Mouse (Mus musculus) left cerebral cortex, postnatal 10 days (tissue): Measurements from ENCODE around the gene Pde9a. TPM values are rescaled to one million over a fixed set of nuclear protein-coding genes. Genes with fewer than 3 reads are reported as not detected.
"Not testable (repeated sequence)": the region's sequence is repeated elsewhere in the genome, so short reads cannot be mapped to it uniquely, and the experiment has no call there.

Experiments
- DNase-seq, 2 experiments: peaks; one replicate each; pipeline ENCODE4 v3.0.0; 2021 to 2022; ENCODE audit warnings: low spot score in 2 of 2, mixed read lengths in 1 of 2; ENCODE audit errors: extremely low spot score in 1 of 2
- intact Hi-C: fragments of 180-260 bp; cut with DNase I; formaldehyde crosslinking; loops from one replicate; pipeline ENCODE4 v1.15.1; 2025
- total RNA-seq, 2 experiments: library from RNA; stranded (reverse); gene quantifications; 2 replicates each; pipeline ENCODE4 v1.2.3; 2021

Pde9a gene
- total RNA-seq: 10 to 100 TPM; 32.8 to 41.4 TPM

DNA sequence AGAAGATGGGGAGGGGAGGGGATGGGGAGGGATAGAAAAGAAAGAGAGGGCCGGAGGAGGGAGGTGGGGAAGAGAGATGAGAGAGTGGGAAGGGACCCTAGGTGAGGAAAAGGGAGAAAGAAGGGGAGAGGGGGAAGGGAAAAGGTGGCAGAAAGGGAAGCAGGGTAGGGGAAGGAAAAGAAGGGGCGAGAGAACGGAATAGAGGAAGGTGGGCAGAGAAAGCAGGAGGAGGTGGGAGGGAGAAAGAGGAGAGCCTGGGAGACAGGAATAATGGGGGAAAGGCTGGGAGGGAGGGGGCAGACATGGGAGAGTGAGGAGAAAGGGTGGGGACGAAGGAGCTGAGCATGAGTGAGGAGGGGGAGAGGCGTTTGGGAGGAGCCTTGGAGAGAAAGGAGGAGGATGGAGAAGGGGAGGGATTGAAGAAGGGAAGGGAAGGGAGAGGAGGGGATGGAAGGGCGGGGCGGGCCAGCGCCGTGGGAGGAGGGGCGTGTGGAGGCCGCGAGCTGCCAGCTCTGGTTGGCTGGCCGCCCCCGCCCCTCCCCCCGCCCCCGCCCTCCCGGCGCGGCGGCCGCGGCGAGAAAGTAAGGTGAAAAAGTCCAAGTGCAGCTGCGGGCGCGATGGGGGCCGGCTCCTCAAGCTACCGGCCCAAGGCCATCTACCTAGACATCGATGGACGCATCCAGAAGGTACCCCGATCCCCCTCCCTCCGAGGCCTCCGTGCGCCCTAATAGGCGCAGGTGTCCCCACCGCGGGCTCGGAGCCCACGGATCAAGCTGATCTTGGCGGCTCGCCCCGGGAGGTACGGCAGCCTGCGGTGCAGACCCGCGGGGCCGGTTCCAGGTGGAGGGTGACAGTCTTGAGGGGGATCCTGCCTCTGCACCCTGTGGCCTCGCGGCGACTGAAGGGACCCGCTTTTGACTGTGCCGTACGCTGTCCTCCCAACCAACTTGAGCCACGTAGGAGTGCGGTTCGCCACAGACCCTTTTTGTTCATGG lies at the start of gene Pde9a:
TSS of gene Pde9a (plus strand) at position 540 of the 995 bp plus-strand sequence.
- DNase-seq: peak; percentile 63 to 85
- intact Hi-C loops: no loop called here

DNA sequence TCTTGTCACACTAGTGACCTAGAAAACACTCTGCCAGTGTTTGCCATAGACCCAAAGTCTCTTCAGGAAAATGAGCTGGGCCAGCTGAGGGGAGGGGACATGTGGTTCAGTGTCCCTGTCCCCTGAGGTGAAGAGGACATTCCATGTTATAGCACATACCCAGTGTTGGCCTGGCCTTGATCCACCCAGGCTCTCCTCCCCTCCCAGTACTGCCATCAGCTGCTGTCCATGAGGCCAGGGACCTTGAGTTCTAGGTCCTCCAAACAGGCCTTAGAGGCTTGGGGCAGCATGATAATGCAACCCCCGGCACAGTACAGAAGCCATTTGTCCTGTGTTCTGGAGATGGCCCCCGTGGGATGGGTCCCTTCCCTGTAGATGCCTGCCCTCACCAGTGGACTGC lies 46.2 kb upstream of the Pde9a start:
- no peak for DNase-seq
- intact Hi-C loops: no loop called here

DNA sequence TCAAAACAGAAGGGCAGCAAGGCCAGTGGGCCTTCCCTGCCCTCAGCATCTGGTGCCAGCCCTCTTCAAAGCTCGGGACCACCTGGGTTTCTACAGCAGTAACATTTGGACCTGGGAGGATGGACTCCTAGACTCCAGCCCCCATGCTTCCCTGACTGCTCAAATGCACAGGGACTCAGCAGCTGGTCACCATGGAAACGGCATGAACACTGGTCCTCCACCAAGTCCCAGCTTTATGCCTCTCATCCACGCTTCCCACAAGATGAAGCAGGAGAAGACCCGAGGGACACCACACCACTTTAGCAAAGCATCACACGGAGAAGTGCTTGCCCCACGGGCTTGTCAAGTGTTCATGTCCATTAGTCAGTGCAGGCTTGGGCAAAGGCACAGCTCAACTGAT lies 43.8 kb upstream of the Pde9a start:
- intact Hi-C loops: no loop called here
- DNase-seq: peak in 1 of 2 experiments; percentile 42

DNA sequence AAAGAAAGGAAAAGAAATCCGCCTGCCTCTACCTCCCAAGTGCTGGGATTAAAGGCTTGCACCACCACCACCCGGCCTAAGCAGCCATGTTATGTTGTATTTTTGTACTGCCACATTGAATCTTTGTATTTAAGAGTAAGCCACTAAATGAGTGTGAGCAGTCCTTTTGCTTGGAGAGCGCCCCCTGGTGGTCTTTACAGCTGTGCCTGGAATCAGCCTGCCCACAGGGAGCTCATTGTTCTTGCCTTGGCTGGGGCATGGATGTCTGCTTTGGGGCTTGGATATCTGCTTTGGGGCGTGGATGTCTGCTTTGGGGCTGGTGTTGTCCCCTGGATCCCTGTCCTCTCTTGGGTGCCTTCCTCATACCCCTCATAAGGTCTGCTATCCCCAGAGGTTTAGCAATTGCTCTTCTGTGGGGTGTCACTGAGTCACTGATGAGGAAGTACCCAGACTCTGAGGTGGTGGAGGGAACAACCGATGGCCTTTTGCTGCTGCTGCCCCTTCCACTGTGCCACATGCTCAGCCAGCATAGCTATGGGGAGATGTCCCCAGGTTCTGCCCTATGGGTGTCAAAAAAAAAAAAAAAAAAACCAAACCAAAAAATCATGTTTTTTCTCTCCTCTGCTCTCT lies 41.7 kb upstream of the Pde9a start:
- DNase-seq: peak; percentile 47 to 82
- intact Hi-C loops: no loop called here

GRCm38 (mm10) chr17:31344816-31345215 lies 41.2 kb upstream of the Pde9a start:
- DNase-seq: no peak
- intact Hi-C loops: no loop called here

DNA sequence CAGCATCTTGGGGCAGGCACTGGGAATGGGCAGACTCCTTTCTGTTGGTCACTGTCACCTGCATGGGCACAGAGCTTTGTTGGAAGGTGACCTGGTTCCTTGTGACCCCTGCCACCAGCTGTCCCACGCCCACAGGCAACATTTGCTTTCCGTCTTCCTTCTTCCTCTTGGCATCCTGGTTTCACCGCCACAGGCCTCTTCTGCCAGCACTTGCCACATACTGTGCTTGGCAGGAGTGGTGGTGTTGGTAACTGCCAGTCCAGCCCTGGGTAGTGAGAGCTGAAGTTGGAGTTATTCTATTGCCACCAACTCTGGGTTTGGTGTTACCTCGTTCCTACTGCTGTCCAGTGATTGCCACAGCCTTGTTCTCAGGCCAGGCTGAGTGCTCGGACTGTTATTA lies 37.9 kb upstream of the Pde9a start:
- intact Hi-C loops: no loop called here
- no peak for DNase-seq

GRCm38 (mm10) chr17:31349388-31349787 lies 36.6 kb upstream of the Pde9a start:
- intact Hi-C loops: no loop called here
- peak in 1 of 2 experiments; percentile 31 for DNase-seq

DNA sequence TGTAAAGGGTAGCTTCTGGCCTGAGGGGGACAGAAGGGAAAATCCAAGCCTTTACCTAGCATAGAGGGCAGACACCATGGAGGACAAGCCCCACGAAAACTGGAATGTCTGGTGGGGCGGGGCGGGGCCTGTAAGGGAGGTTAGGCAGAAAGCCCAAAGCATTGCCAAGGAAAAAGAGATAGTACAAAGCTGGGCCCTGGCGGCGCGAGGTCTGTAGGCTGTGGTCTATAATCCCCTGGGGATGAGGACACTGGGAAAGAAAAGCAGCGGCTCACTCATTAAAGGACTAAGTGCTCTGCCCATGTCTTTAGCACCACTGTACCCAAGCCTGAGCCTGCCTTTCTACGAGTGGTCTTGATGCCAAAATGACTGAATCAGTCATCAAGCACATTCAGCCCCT lies 34.0 kb upstream of the Pde9a start:
- no peak for DNase-seq
- intact Hi-C loops: no loop called here

DNA sequence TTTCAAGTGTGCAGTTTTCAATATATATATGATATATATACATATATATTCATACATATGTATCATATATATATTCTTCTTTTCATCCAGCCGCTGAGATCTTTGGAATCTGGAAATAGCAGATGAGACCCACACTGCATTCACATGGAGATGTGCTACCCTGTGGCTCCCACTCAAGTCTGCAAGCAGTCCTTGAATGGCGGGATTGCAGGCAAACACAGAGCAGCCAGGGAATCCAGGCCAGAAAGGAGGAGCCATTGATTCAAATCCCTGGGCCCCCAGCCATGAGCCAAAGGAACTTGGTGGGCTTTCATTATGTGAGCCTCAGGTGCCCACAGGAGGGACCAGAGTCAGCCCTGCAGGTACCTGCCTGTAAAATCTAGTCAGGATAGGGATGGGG lies 32.8 kb upstream of the Pde9a start:
- DNase-seq: peak; percentile 28 to 38
- intact Hi-C loops: no loop called here

DNA sequence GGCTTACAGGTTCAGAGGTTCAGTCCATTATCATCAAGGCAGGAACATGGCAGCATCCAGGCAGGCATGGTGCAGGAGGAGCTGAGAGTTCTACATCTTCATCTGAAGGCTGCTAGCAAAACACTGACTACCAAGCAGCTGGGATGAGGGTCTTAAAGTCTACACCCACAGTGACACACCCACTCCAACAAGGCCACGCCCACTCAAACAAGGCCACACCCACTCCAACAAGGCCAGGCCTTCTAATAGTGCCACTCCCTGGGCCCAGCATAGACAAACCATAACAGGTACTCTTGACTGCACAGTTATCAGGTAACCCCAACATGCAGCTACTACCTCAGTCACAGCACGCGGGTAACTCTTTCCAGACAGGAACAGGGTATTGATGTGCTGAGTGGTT lies 31.3 kb upstream of the Pde9a start:
- DNase-seq, intact Hi-C loops: not testable (repeated sequence)

GRCm38 (mm10) chr17:31355792-31356502 lies 30.1 kb upstream of the Pde9a start:
- no peak for DNase-seq
- intact Hi-C loops: no loop called here

GRCm38 (mm10) chr17:31360582-31360981 lies 25.4 kb upstream of the Pde9a start:
- intact Hi-C loops: no loop called here
- DNase-seq: peak; percentile 32 to 44

- no peak for DNase-seq
- intact Hi-C loops: no loop called here
Observed at GRCm38 (mm10) chr17:31365586-31366166, 20.3 kb upstream of the Pde9a start.

- no peak for DNase-seq
- intact Hi-C loops: no loop called here
Observed at GRCm38 (mm10) chr17:31370221-31370620, 15.8 kb upstream of the Pde9a start.

DNA sequence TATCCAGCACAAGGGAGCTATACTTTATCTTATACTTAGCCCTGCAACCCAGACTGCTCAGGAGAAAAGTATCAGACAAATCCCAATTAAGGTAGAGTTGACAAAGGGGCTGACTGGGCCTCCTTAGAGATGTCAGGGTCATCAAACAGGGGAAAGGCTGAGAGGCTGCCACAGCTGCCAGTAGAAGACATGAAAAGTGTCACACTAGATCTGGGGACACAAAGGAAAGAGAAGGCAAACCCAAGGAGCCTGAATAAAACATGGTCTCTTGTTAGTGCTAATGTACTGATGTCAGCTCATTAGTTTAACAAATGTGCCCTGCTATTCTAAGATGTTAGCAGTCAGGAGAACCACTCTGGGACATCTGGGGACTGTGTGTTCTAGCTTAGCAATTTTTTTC lies 15.1 kb upstream of the Pde9a start:
- intact Hi-C loops: no loop called here
- DNase-seq: no peak

- intact Hi-C loops: loop anchor here (2.0 kb wide), 2 partner anchors 71 to 115 kb away; no protein-coding TSS in a partner anchor
- peak; percentile 62 to 73 for DNase-seq
Observed at GRCm38 (mm10) chr17:31377961-31378360, 8.0 kb upstream of the Pde9a start.

- intact Hi-C loops: loop anchor here (2.0 kb wide), 2 partner anchors 70 to 114 kb away; no protein-coding TSS in a partner anchor
Observed at GRCm38 (mm10) chr17:31378361-31378761, 7.6 kb upstream of the Pde9a start.

GRCm38 (mm10) chr17:31379086-31379485 lies 6.9 kb upstream of the Pde9a start:
- intact Hi-C loops: loop anchor here (2.0 kb wide), 2 partner anchors 70 to 114 kb away; no protein-coding TSS in a partner anchor
- DNase-seq: no peak

More at GRCm38 (mm10) chr17:31378361-31378761, 7.6 kb upstream of the Pde9a start:
- DNase-seq: no peak

DNA sequence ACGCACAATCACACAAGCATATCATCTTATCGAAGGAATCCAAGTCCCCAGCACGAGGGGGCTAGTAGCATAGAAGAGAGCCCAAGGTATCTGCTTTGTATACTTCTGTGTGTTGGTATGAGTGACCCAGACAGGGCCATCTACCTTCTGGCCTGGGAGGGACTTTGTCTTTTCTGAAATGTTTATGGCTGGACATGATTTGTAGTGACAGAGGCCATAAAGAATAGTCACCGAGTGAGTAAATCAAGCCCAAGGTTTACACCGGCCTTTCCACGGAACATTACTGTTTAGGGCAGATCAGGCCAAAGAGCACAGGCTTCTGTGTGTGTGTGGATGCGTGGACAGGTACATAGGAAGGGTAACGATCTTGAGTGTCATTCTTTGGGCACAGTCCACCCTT lies 6.1 kb upstream of the Pde9a start:
- no peak for DNase-seq
- intact Hi-C loops: loop anchor here (2.0 kb wide), 2 partner anchors 69 to 113 kb away; no protein-coding TSS in a partner anchor
